Mouse (Mus musculus): Measurements from ENCODE around the gene Kcne1. TPM values are rescaled to one million over a fixed set of nuclear protein-coding genes. Genes with fewer than 3 reads are reported as not detected.

Kcne1 gene
- polyA plus RNA-seq, 1 experiment from 2014 or later, result 3.7 TPM

DNA sequence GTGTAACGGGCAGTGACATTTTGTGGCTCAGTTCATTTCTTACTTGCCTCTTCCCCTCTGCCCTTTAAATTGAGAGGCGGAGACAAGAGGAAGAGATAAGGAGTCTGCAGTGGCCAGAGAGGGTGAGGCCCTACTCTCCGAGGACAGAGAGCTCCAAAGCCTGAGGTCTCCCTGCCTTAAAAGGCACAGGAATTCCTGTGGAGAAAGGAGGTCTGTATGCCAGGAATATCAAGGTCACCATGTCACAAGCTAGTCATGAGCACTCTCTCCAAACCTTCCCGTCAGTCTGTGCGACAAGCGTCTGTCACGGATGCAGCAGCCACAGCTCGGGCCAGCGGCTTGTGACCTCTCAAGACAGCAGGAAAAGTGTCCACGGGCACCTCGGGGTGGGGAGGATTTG, 14.1 kb downstream of the Kcne1 start:
- 58% methylated on average over 11 of the region's 11 CpGs for WGBS
- Histone ChIP-seq H3K9me3 (ENCODE audit: low read length) (no peaks in the 10 kb centered on the region), H3K4me1 (ENCODE audit: insufficient read depth, low read length) (peaks cover 18% of the 10 kb centered on the region), H3K27ac (ENCODE audit: low read length) (no peak overlapping the region), H3K36me3 (ENCODE audit: insufficient read depth, low read length) (no peaks in the 10 kb centered on the region), H3K27me3 (ENCODE audit: insufficient read depth, low read length) (no peaks in the 10 kb centered on the region), H3K4me2 (replicated peaks; ENCODE audit: low read depth, low read length) (no peak overlapping the region), H3K9ac (replicated peaks; ENCODE audit: low read length) (no peak overlapping the region), H3K4me3 (ENCODE audit: low read length) (no peak overlapping the region)
- no peak for ATAC-seq (ENCODE audit: low FRiP score, low TSS enrichment)

DNA sequence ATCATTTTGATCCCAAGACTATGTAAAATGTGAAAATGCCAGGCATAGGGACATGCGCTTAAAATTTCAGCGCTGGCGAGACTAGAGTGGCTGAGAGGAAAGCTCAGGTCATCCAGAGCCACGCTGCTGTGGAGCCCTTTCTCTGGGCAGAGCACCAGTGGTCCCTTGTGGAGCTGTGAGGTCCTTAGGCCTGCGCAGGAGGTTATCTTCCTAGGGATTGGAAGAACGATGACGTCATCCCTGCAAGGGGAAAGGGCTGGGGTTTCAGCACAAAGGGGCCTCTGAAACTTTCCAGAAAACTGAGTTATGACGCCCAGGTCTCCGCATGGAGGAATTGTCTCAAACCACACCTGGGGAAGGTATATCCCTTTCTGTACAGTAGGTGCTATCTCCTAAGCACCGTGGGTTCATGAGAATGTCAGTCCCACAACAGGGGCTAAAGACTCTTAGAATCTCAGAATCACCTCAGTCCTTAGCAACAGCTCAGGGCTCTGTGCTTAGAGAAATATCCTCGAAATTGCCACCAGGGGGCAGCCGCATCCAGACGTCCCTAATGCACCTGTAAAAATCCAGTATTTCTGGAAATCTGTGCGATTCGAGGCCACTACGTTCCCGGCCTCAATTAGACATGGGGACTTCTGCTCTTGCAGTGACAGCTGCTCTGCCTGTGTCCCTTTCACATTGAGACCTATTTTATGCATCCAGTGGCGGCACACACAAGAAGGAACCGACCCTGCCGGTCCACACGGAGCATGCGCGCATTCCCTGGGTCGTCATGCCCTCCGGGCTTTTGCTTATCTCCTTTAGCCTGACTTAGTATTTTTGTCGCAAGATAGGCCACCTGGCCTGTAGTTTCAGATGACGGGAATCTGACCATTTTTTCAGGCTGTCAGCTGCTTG, 18.4 kb downstream of the Kcne1 start:
- Histone ChIP-seq H3K27me3 (ENCODE audit: insufficient read depth, low read length) (no peaks in the 10 kb centered on the region), H3K27ac (ENCODE audit: low read length) (no peak overlapping the region), H3K9me3 (ENCODE audit: low read length) (no peaks in the 10 kb centered on the region), H3K9ac (replicated peaks; ENCODE audit: low read length) (0 out of 2 replicates have a peak overlapping the region, but pooled peaks have one; percentile 18), H3K4me1 (ENCODE audit: insufficient read depth, low read length) (peaks cover 21% of the 10 kb centered on the region), H3K36me3 (ENCODE audit: insufficient read depth, low read length) (no peaks in the 10 kb centered on the region), H3K4me2 (replicated peaks; ENCODE audit: low read depth, low read length) (peak overlapping the region; percentile 54), H3K4me3 (ENCODE audit: low read length) (peak overlapping the region; percentile 28)
- 27% methylated on average over 27 of the region's 27 CpGs for WGBS
- peak; percentile 40; the same call in 1 of the 2 replicates for ATAC-seq (ENCODE audit: low FRiP score, low TSS enrichment)

DNA sequence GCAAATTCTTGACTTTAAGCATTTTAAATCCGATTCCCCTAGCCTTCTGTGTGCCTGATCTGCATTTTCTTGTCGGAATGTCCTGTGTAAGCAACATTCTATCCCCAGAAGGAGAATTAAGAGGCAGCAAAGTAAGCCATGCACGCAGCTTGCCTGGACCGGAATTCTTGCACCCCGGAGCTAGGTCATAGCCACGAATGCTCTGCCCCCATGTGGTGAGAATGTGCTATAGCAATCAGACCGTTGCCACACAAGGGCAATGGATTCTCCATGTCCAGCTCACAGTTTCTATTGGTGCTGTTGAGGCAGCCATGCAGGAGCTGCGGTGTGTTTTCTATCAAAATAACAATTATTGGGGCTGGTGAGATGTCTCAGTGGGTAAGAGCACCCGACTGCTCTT, 23.0 kb downstream of the Kcne1 start:
- peaks cover 18% of the 10 kb centered on the region for H3K4me1 ChIP-seq (ENCODE audit: insufficient read depth, low read length)
- WGBS, result 6% methylated on average over 9 of the region's 9 CpGs
- ATAC-seq (ENCODE audit: low FRiP score, low TSS enrichment), result peak; percentile 33; the same call in 1 of the 2 replicates
- no peaks in the 10 kb centered on the region for H3K9me3 ChIP-seq (ENCODE audit: low read length)
- H3K27me3 ChIP-seq (ENCODE audit: insufficient read depth, low read length), result no peaks in the 10 kb centered on the region
- H3K4me2 ChIP-seq (replicated peaks; ENCODE audit: low read depth, low read length), result peak overlapping the region; percentile 25
- H3K9ac ChIP-seq (replicated peaks; ENCODE audit: low read length), result no peak overlapping the region
- no peaks in the 10 kb centered on the region for H3K36me3 ChIP-seq (ENCODE audit: insufficient read depth, low read length)
- no peak overlapping the region for H3K27ac ChIP-seq (ENCODE audit: low read length)
- no peak overlapping the region for H3K4me3 ChIP-seq (ENCODE audit: low read length)

DNA sequence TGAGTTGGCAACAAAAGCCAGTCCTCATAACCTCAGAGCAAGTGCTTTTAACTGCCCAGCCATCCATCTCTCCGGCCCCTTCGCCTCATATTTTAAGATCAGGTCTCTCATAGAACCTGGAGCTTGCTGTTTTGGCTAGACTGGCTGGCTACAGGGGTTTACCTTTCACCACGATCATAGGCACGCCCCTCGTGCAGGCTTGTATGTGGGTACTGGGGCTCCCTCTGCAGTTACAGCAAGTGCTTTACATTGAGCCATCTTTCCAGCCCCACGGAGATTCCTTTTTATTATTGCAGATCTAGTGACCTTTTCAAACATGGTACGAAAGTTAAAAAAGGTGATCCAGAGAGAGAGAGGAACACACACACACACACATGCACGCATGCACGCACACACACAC, 24.7 kb downstream of the Kcne1 start:
- ATAC-seq (ENCODE audit: low FRiP score, low TSS enrichment), result no peak
- no peak overlapping the region for H3K4me3 ChIP-seq (ENCODE audit: low read length)
- no peak overlapping the region for H3K27ac ChIP-seq (ENCODE audit: low read length)
- WGBS, result 55% methylated on average over 9 of the region's 9 CpGs
- H3K9me3 ChIP-seq (ENCODE audit: low read length), result no peaks in the 10 kb centered on the region
- no peaks in the 10 kb centered on the region for H3K36me3 ChIP-seq (ENCODE audit: insufficient read depth, low read length)
- peaks cover 4% of the 10 kb centered on the region for H3K4me1 ChIP-seq (ENCODE audit: insufficient read depth, low read length)
- H3K4me2 ChIP-seq (replicated peaks; ENCODE audit: low read depth, low read length), result no peak overlapping the region
- no peaks in the 10 kb centered on the region for H3K27me3 ChIP-seq (ENCODE audit: insufficient read depth, low read length)
- H3K9ac ChIP-seq (replicated peaks; ENCODE audit: low read length), result no peak overlapping the region

DNA sequence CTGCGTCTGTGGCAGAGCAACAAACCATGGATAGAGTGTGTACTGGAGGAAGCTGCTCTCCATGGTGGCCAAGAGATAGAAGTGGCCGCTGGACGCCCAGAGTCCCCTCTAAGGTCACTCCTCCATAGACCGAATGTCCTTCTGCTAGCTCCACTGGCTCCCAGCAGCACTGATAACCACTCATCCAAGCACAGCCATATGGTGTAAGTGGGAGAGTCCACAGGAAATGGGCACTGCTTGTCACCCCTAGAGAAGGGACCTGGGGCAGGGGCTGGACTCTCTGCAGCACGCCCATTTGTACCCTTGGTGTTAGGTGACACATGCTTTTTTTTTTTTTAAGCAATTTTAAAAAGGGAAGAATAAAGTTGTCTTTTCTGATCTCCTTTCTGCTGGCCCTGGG, 28.3 kb downstream of the Kcne1 start:
- Histone ChIP-seq H3K36me3 (ENCODE audit: insufficient read depth, low read length) (no peaks in the 10 kb centered on the region), H3K9me3 (ENCODE audit: low read length) (no peaks in the 10 kb centered on the region), H3K4me1 (ENCODE audit: insufficient read depth, low read length) (peaks cover 4% of the 10 kb centered on the region; the same call in 1 of the 2 replicates), H3K4me2 (replicated peaks; ENCODE audit: low read depth, low read length) (no peak overlapping the region), H3K4me3 (ENCODE audit: low read length) (no peak overlapping the region), H3K27ac (ENCODE audit: low read length) (no peak overlapping the region), H3K9ac (replicated peaks; ENCODE audit: low read length) (no peak overlapping the region), H3K27me3 (ENCODE audit: insufficient read depth, low read length) (no peaks in the 10 kb centered on the region)
- ATAC-seq (ENCODE audit: low FRiP score, low TSS enrichment), result peak; percentile 71
- WGBS, result 44% methylated on average over 5 of the region's 5 CpGs

DNA sequence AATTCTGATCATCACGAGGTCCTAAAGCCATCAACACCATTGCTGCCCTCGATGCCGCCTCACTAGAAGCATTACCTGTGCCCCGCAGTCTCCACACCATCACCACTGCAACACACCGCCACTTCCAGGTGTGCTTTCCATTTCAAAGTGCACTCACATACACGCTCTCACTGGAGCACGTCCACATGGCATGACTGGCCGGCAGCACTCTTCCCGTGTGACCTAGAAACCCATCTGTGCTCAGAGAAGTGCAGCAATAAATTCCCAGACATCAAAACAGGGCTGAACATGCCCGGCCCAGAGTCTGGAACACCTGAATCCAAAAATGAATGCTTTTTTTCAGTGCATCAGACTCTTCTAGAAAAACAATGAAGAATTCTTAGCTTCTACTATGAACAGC, 31.4 kb downstream of the Kcne1 start:
- 75% methylated on average over 10 of the region's 10 CpGs for WGBS
- no peak overlapping the region for H3K27ac ChIP-seq (ENCODE audit: low read length)
- no peak for ATAC-seq (ENCODE audit: low FRiP score, low TSS enrichment)

DNA sequence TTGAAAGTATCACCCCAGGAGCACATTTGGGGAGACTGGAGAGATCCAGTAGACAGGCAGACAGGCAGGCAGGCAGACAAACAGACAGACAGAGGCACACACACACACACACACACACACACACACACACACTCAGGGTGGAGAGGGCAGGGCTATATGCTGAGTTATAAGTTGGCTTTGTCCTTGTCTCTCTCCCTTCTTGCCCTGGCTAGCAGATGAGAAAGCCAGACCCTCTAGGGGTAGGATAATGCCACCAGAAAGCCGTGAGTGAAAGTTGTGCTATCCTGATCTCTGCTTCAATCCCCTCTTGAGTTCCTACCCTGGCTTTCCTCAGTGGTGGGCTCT, 34.2 kb downstream of the Kcne1 start:
- 62% methylated on average over 1 of the region's 1 CpGs for WGBS
- Histone ChIP-seq H3K4me1 (ENCODE audit: insufficient read depth, low read length) (no peaks in the 10 kb centered on the region), H3K36me3 (ENCODE audit: insufficient read depth, low read length) (no peaks in the 10 kb centered on the region), H3K27ac (ENCODE audit: low read length) (no peak overlapping the region), H3K9me3 (ENCODE audit: low read length) (no peaks in the 10 kb centered on the region), H3K4me3 (ENCODE audit: low read length) (no peak overlapping the region), H3K4me2 (replicated peaks; ENCODE audit: low read depth, low read length) (no peak overlapping the region), H3K27me3 (ENCODE audit: insufficient read depth, low read length) (no peaks in the 10 kb centered on the region), H3K9ac (replicated peaks; ENCODE audit: low read length) (no peak overlapping the region)
- no peak for ATAC-seq (ENCODE audit: low FRiP score, low TSS enrichment)

More for the DNA sequence above, 31.4 kb downstream of the Kcne1 start:
- Histone ChIP-seq H3K9me3 (ENCODE audit: low read length) (no peaks in the 10 kb centered on the region), H3K9ac (replicated peaks; ENCODE audit: low read length) (no peak overlapping the region), H3K4me2 (replicated peaks; ENCODE audit: low read depth, low read length) (no peak overlapping the region), H3K36me3 (ENCODE audit: insufficient read depth, low read length) (no peaks in the 10 kb centered on the region), H3K27me3 (ENCODE audit: insufficient read depth, low read length) (no peaks in the 10 kb centered on the region), H3K4me3 (ENCODE audit: low read length) (no peak overlapping the region), H3K4me1 (ENCODE audit: insufficient read depth, low read length) (peaks cover 4% of the 10 kb centered on the region; the same call in 1 of the 2 replicates)

DNA sequence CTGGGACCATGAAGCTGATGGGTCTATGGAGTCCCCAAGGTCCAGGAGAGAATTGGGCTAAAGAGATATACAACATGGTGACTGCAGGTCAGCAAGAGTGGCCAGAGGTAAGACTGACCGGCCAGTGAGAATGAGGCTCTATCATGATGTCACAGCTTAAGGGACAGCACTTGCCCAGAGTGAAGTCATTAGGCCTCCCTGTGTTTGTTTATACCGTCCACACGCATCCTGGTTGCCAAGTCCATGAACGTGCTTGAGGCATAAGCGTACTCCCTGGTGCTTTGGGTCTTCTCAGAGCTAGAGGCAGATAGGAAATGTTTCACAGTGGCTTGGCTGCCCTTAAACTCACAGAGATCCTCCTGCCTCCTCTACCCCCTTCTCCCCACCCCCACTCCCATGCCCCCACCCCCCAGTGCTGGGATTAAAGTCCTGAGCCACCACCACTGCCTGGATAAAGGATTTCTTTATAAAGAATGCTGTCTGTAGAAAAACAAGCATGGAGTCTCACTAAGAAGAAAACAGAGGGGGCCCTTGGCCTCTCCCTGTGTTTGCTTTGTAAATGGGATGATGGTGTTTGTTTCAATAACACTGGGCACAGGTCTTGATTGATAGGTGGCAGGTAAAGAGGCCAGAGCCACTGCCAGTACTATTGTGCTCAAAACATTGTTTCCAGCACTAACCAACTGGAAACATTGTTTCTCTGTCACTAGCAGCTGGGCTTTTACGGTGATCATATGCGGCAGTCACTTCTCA, 34.8 kb downstream of the Kcne1 start:
- Histone ChIP-seq H3K27ac (ENCODE audit: low read length) (no peak overlapping the region), H3K9ac (replicated peaks; ENCODE audit: low read length) (no peak overlapping the region), H3K4me3 (ENCODE audit: low read length) (no peak overlapping the region), H3K36me3 (ENCODE audit: insufficient read depth, low read length) (no peaks in the 10 kb centered on the region), H3K27me3 (ENCODE audit: insufficient read depth, low read length) (no peaks in the 10 kb centered on the region), H3K4me2 (replicated peaks; ENCODE audit: low read depth, low read length) (no peak overlapping the region), H3K9me3 (ENCODE audit: low read length) (no peaks in the 10 kb centered on the region), H3K4me1 (ENCODE audit: insufficient read depth, low read length) (no peaks in the 10 kb centered on the region)
- no peak for ATAC-seq (ENCODE audit: low FRiP score, low TSS enrichment)
- 62% methylated on average over 7 of the region's 7 CpGs for WGBS

DNA sequence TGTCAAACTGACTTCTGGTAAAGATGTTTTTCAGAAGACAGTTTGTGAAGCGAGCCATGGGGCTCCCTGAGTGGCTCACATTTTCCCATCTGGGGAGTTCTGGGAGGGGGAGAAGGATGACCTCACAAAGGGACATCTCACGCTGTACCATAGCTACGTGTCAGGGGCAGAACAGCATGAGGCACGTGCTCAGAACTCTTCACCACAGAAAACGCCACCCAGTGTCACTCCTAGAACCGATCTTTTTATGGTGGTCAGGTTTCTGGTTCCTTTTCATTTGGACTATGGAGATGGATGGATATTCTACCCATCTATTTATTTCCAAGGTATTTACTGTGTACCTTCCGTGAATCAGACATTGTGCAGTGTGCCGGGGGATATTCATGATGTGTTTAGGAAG, 37.9 kb downstream of the Kcne1 start, which contains the start of gene Fam243:
Fam243 (minus strand) TSS at position 101 of the 400 bp plus-strand sequence.
- Histone ChIP-seq H3K36me3 (ENCODE audit: insufficient read depth, low read length) (no peaks in the 10 kb centered on the region), H3K27me3 (ENCODE audit: insufficient read depth, low read length) (no peaks in the 10 kb centered on the region), H3K27ac (ENCODE audit: low read length) (no peak within 1 kb of the TSS), H3K9ac (replicated peaks; ENCODE audit: low read length) (no peak within 1 kb of the TSS), H3K4me2 (replicated peaks; ENCODE audit: low read depth, low read length) (no peak within 1 kb of the TSS), H3K4me3 (ENCODE audit: low read length) (no peak within 1 kb of the TSS), H3K9me3 (ENCODE audit: low read length) (no peaks in the 10 kb centered on the region), H3K4me1 (ENCODE audit: insufficient read depth, low read length) (no peaks in the 10 kb centered on the region)
- no peak for ATAC-seq (ENCODE audit: low FRiP score, low TSS enrichment)
- 91% methylated on average over 8 of the region's 8 CpGs for whole genome bisulfite sequencing

DNA sequence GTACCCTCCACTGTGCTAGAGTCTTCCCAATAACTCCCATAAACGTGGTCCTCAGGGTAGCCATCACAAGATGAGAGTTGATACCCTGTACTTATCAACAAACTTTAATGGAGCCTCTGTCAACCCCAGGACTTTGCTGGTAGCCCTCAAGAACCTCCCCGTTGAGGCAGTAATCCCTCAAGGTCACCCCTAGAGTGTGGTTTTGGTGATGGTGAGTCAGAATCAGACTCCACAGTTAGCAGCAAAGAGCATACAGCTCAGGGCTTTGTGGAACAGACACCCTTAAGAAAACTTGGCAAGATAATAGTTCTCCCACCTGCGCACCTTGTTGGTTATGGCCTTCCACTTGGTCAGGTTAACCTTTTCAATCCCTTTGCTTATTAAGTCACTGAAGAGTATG, 38.9 kb downstream of the Kcne1 start:
- 89% methylated on average over 3 of the region's 3 CpGs for WGBS
- no peaks in the 10 kb centered on the region for H3K9me3 ChIP-seq (ENCODE audit: low read length)

More for the DNA sequence above, 38.9 kb downstream of the Kcne1 start:
- Histone ChIP-seq H3K4me1 (ENCODE audit: insufficient read depth, low read length) (no peaks in the 10 kb centered on the region), H3K9ac (replicated peaks; ENCODE audit: low read length) (no peak overlapping the region), H3K36me3 (ENCODE audit: insufficient read depth, low read length) (no peaks in the 10 kb centered on the region), H3K4me3 (ENCODE audit: low read length) (no peak overlapping the region), H3K27me3 (ENCODE audit: insufficient read depth, low read length) (no peaks in the 10 kb centered on the region), H3K27ac (ENCODE audit: low read length) (no peak overlapping the region), H3K4me2 (replicated peaks; ENCODE audit: low read depth, low read length) (no peak overlapping the region)
- ATAC-seq (ENCODE audit: low FRiP score, low TSS enrichment), result no peak
